Mouse (Mus musculus) ES-Bruce4 (cell line): ENCODE measurements around the gene Ap1g2.
A peak's percentile ranks its signal among the peaks of the same experiment; 100 is the strongest.

Experiments
- CTCF ChIP-seq: IDR thresholded peaks from one replicate; pipeline ENCODE4 v1.8.1; 2011; ENCODE audit warnings: low read depth, low read length
- POLR2A ChIP-seq: IDR thresholded peaks from one replicate; pipeline ENCODE4 v1.8.1; 2011; ENCODE audit warnings: low read length; ENCODE audit not compliant: insufficient read depth

- TF ChIP-seq CTCF (peak; percentile 36), POLR2A (no peak)
These were observed 4.8 kb downstream of the Ap1g2 start for GRCm38 (mm10) chr14:55101592-55101991.
